Mouse (Mus musculus): ENCODE measurements around the gene Ehd1.

The Ehd1 gene

DNA sequence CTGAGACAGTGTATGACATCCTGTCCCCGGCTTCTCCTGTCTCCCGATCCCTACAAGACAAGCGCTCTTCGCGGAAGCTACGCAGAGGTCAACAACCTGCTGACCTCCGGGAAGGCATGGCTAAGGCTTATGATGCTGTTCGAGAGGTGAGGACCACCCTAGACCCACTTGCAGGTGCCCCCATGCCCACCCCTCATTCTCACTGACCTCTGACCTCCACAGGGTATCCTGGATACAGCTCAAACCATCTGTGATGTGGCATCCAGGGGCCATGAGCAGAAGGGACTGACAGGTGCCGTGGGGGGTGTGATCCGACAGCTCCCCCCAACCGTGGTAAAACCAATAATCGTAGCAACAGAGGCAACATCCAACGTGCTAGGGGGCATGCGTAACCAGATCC is 15.1 kb upstream of the Ehd1 start:
- peak; percentile 58 for DNase-seq

DNA sequence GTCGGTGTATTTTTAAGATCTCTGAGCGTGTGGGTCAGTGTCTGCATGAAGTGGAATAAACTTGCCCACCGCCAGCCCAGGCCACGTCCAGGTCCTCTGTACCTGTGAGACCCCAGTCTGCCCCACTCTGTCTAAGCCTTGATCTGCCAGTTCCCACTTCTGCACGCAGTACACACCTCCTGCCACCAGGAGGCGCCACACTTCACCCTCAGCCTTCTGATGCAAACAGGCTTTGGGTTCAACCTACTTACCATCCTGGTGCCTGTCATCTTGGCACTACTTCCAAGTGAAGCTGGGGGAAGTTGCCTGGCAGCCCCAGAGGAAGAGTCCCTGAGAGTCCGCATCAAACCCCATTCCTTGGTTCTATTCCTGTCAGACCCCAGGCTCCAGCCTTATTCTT is 14.3 kb upstream of the Ehd1 start:
- peak; percentile 92 for DNase-seq

DNA sequence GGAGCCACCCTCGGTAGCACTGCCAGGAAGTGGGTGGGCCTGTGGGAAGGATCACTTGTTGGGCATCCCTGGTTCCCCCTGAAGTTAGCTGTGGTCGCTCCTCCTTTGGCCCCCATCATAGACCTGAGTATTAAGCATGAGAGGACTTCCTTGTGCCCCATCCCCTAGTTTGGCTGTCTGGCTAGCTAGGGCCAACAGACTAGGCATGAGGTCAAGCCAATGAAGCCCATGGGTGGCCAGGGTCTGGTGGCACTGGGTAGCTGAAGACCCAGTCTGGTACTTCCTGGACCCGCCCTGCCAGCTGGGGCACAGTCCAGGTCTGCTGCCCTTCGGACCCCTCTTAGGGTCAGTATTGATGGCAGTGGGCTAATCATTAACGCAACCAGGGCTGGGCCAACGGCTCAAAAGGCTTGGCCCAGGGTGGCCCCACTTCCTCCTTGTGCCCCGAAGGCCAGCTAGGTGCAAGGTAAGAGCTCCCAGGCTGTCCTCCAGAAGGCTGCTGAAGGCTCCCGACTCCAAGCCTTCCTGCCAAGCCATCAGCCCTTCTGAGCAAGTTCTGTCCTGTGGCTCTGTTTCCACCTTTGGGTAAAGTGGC is 13.6 kb upstream of the Ehd1 start:
- peak; percentile 51 for DNase-seq

DNA sequence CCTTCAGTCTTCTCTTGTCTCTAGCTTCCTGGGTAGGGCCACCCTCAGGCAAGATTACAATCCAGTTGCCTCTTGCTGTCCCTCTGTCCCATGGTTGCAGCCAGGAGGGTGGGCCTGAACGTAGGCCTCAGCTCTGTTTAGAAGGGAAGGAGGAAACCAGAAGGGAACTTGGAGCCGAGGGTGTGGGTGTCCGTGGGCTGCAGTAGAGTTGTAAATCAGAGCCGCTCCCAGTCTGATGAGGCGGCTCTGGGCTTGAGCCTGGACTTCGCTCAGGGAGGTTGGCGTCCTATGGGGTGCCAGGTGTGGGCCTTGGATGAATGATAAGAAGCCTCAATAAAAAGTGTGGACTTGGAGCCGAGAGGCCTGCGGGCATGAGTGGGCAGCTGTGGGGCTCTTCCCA is 12.3 kb upstream of the Ehd1 start:
- no peak for DNase-seq

- peak; percentile 57 for DNase-seq
Observed at GRCm38 (mm10) chr19:6264945-6265344, 11.6 kb upstream of the Ehd1 start.

DNA sequence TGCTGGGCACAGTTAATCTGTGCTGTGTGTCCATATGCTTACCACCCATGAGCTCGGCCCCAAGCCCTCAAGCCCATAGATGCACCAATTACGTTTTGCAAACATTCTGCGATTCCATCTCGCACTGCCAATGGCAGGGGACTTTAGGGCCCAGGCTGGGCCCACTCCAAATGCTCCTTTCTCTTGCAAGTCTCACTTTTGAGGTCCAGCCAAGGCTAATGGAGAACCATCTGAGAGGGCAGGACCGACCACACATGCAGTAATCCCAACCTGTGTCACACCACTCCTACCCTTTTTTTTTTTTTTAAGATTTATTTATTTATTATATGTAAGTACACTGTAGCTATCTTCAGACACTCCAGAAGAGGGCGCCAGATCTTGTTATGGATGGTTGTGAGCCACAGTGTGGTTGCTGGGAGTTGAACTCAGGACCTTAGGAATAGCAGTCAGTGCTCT is 10.8 kb upstream of the Ehd1 start:
- DNase-seq = peak; percentile 69

GRCm38 (mm10) chr19:6267306-6268169 is 9.0 kb upstream of the Ehd1 start:
- peak; percentile 97 for DNase-seq

- DNase-seq = no peak
Observed at GRCm38 (mm10) chr19:6268170-6268528, 8.4 kb upstream of the Ehd1 start.

- DNase-seq = peak; percentile 57
Observed at GRCm38 (mm10) chr19:6268670-6269132, 7.8 kb upstream of the Ehd1 start.

- no peak for DNase-seq
Observed at GRCm38 (mm10) chr19:6269798-6270475, 6.6 kb upstream of the Ehd1 start.

DNA sequence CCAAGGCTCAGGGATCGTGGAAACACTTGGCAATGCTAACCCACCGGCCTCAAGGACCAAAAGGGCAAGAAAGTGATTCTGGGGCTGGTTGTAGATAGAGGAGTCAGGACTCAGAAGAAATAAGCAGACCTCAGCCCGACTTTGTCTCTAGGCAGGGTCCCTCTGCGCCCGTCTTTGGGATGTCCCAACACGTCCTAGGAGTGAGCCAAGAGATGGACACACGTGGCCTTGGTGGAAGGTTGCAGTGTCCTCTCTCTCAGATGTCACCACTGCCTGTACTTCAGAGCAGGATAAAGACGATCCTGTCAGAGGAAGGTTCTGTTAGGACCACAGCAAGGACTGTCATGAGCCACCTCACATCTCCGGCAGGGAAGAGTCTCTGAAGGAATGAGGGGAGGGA is 5.9 kb upstream of the Ehd1 start:
- DNase-seq = no peak

DNA sequence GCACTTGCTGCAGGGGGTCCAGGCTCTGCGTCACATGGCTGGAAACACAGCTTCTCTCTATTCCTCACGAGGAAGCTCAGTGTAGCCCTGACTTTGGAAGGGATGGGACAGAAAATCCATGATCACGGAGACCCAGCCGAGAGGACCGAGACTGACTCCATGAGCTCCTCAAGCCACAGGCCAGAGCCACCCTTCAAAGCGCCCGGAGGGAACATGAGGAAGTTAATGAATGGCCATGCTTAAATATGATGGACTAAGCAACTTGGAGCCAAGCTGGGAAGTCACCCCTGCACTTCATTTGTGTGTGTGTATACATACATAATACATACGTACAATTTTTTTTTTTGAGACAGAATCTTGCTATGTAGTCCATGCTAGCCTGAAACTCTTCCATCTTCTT is 5.3 kb upstream of the Ehd1 start:
- DNase-seq = no peak

DNA sequence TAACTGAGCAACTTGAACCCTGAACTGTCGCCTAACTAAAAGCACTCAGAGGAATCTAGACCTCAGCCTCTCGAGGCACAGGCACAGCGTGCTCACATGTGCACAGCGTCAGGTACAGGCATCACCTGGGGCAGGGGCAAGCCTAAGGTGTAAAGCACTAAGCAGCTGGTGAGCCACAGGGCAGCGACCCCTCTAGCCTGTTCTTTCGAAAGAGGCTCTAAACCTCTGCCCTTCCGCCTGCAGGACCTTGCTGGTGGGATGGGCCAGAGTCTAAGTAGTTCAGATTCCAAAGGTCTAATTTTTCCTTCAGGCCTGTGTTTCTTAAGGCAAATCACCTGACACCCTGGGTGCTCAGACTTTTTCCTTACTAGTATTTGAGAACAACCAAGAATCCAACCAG is 4.5 kb upstream of the Ehd1 start:
- peak; percentile 43 for DNase-seq

- DNase-seq = peak; percentile 64
Observed at GRCm38 (mm10) chr19:6272738-6273137, 3.8 kb upstream of the Ehd1 start.

GRCm38 (mm10) chr19:6273592-6273991 is 2.9 kb upstream of the Ehd1 start:
- no peak for DNase-seq

GRCm38 (mm10) chr19:6273998-6274608 is 2.4 kb upstream of the Ehd1 start:
- DNase-seq = no peak

- DNase-seq = no peak
Observed at GRCm38 (mm10) chr19:6275740-6276389, 660 bp upstream of the Ehd1 start.

GRCm38 (mm10) chr19:6277661-6278438 is 1.3 kb downstream of the Ehd1 start:
- DNase-seq = no peak

GRCm38 (mm10) chr19:6278439-6279073 is 2.0 kb downstream of the Ehd1 start:
- DNase-seq = no peak

- no peak for DNase-seq
Observed at GRCm38 (mm10) chr19:6279481-6280144, 3.1 kb downstream of the Ehd1 start.

- no peak for DNase-seq
Observed at GRCm38 (mm10) chr19:6280554-6280953, 4.0 kb downstream of the Ehd1 start.

Data from cerebellum, adult 9-10 months (tissue).